Mouse (Mus musculus): ENCODE data around the gene Papln. TPM values are rescaled to one million over a fixed set of nuclear protein-coding genes. Genes with fewer than 3 reads are reported as not detected.

The Papln gene
- total and polyA plus RNA-seq, 3 experiments, result 4.9 to 8.7 (median 7.5) TPM

GRCm38 (mm10) chr12:83723037-83723436, 40.4 kb upstream of the Papln start:
- DNase-seq, result no peak
- H3K9ac ChIP-seq (ENCODE audit: low read depth, low read length), result no peak overlapping the region
- H3K27ac ChIP-seq, result no peak overlapping the region
- WGBS, result 91% methylated on average over 3 of the region's 3 CpGs
- peaks cover 8% of the 10 kb centered on the region; the same call in 1 of the 2 replicates for H3K36me3 ChIP-seq (ENCODE audit: control insufficient read depth, insufficient read depth, low read length)
- H3K79me2 ChIP-seq (replicated peaks; ENCODE audit: control insufficient read depth, insufficient read depth, low read length), result no peaks in the 10 kb centered on the region
- no peak overlapping the region for H3K4me3 ChIP-seq
- peaks cover 11% of the 10 kb centered on the region for H3K4me1 ChIP-seq (ENCODE audit: control insufficient read depth, insufficient read depth, low read length)
- intact Hi-C loops (cut with DNase I), result no loop called here
- TF ChIP-seq POLR2A (IDR thresholded peaks at IDR 0.05; ENCODE audit: insufficient read depth, low read depth, low read length) (no peak), CTCF (IDR thresholded peaks at IDR 0.05) (no peak), EP300 (IDR thresholded peaks at IDR 0.05; ENCODE audit: insufficient read depth, low read depth, low read length) (no peak)
- no peaks in the 10 kb centered on the region for H3K27me3 ChIP-seq (ENCODE audit: control insufficient read depth, insufficient read depth, low read length)

- Histone ChIP-seq H3K9ac (ENCODE audit: low read depth, low read length) (no peak overlapping the region), H3K36me3 (ENCODE audit: control insufficient read depth, insufficient read depth, low read length) (peaks cover 7% of the 10 kb centered on the region; the same call in 1 of the 2 replicates), H3K27ac (peak overlapping the region; percentile 78), H3K79me2 (replicated peaks; ENCODE audit: control insufficient read depth, insufficient read depth, low read length) (no peaks in the 10 kb centered on the region), H3K4me1 (ENCODE audit: control insufficient read depth, insufficient read depth, low read length) (peaks cover 6% of the 10 kb centered on the region), H3K4me3 (no peak overlapping the region), H3K27me3 (ENCODE audit: control insufficient read depth, insufficient read depth, low read length) (no peaks in the 10 kb centered on the region)
- DNase-seq, result no peak
- intact Hi-C loops (cut with DNase I), result loop anchor here (5.0 kb wide), 1 partner anchor 211 kb away; no protein-coding TSS in a partner anchor
- WGBS, result 61% methylated on average over 12 of the region's 12 CpGs
- TF ChIP-seq CTCF (IDR thresholded peaks at IDR 0.05) (no peak), POLR2A (IDR thresholded peaks at IDR 0.05; ENCODE audit: insufficient read depth, low read depth, low read length) (no peak), EP300 (IDR thresholded peaks at IDR 0.05; ENCODE audit: insufficient read depth, low read depth, low read length) (no peak)
Measured at GRCm38 (mm10) chr12:83726510-83727308, 36.7 kb upstream of the Papln start.

- no peaks in the 10 kb centered on the region for H3K27me3 ChIP-seq (ENCODE audit: control insufficient read depth, insufficient read depth, low read length)
- no peak overlapping the region for H3K27ac ChIP-seq
- intact Hi-C loops (cut with DNase I), result no loop called here
- 94% methylated on average over 5 of the region's 5 CpGs for WGBS
- TF ChIP-seq EP300 (IDR thresholded peaks at IDR 0.05; ENCODE audit: insufficient read depth, low read depth, low read length) (no peak), CTCF (IDR thresholded peaks at IDR 0.05) (no peak), POLR2A (IDR thresholded peaks at IDR 0.05; ENCODE audit: insufficient read depth, low read depth, low read length) (no peak)
- H3K36me3 ChIP-seq (ENCODE audit: control insufficient read depth, insufficient read depth, low read length), result peaks cover 11% of the 10 kb centered on the region
- no peaks in the 10 kb centered on the region for H3K79me2 ChIP-seq (replicated peaks; ENCODE audit: control insufficient read depth, insufficient read depth, low read length)
- H3K9ac ChIP-seq (ENCODE audit: low read depth, low read length), result no peak overlapping the region
- H3K4me1 ChIP-seq (ENCODE audit: control insufficient read depth, insufficient read depth, low read length), result peaks cover 17% of the 10 kb centered on the region
- H3K4me3 ChIP-seq, result no peak overlapping the region
- DNase-seq, result no peak
Measured at GRCm38 (mm10) chr12:83732225-83732624, 31.2 kb upstream of the Papln start.

DNA sequence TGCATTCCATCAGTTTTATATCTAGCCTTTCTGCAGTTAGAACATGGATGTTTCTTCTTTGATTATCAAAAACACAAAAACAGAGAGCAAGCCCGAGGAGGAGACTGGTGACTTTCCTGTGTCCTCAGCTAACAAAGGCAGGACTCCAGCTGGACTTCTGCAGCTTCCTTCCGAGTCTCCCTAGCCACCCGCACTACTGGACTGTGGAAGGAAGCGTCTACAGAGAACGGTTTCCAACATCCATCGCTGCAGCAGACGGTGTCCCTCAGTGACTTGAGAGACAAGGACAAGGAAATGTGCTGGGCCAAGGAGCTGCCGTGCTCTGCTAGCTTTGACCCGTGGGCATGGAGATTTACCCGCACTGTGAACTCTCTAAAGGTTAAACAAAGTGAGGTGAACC, 29.4 kb upstream of the Papln start:
- no peaks in the 10 kb centered on the region for H3K27me3 ChIP-seq (ENCODE audit: control insufficient read depth, insufficient read depth, low read length)
- H3K27ac ChIP-seq, result peak overlapping the region; percentile 65
- WGBS, result 34% methylated on average over 10 of the region's 10 CpGs
- no peak overlapping the region for H3K9ac ChIP-seq (ENCODE audit: low read depth, low read length)
- H3K79me2 ChIP-seq (replicated peaks; ENCODE audit: control insufficient read depth, insufficient read depth, low read length), result no peaks in the 10 kb centered on the region
- peak; percentile 53; the same call in 1 of the 2 replicates for TF ChIP-seq EP300 (IDR thresholded peaks at IDR 0.05; ENCODE audit: insufficient read depth, low read depth, low read length)
- peak; percentile 51; the same call in 1 of the 2 replicates for TF ChIP-seq POLR2A (IDR thresholded peaks at IDR 0.05; ENCODE audit: insufficient read depth, low read depth, low read length)
- TF ChIP-seq CTCF (IDR thresholded peaks at IDR 0.05), result no peak
- no peak overlapping the region for H3K4me3 ChIP-seq
- peaks cover 4% of the 10 kb centered on the region for H3K36me3 ChIP-seq (ENCODE audit: control insufficient read depth, insufficient read depth, low read length)
- intact Hi-C loops (cut with DNase I), result loop anchor here (2.0 kb wide), 1 partner anchor 37 kb away; no protein-coding TSS in a partner anchor
- peaks cover 16% of the 10 kb centered on the region for H3K4me1 ChIP-seq (ENCODE audit: control insufficient read depth, insufficient read depth, low read length)
- peak; percentile 37 to 39 for DNase-seq

DNA sequence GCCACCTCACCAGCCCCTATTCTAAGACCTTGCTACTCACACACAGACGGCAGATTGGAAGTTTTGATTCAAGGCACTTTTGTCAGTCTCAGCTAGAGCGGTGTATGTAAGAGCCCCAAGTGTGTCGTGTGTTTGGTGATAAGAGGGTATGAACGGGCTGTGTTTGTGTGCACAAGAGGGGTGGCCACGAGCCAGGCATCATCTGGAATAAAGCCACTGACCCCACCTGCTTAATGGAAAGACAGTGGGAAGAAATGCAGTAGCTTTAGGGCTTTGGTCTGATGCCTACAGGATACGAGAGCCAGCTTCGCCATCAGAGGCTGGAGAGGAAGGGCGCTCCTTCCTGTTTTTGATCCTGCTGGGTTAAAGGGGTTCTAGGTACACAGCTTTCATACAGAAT, 27.2 kb upstream of the Papln start:
- H3K36me3 ChIP-seq (ENCODE audit: control insufficient read depth, insufficient read depth, low read length), result peaks cover 4% of the 10 kb centered on the region
- no peaks in the 10 kb centered on the region for H3K79me2 ChIP-seq (replicated peaks; ENCODE audit: control insufficient read depth, insufficient read depth, low read length)
- no peak overlapping the region for H3K4me3 ChIP-seq
- peak overlapping the region; percentile 20 for H3K27ac ChIP-seq
- no peak for TF ChIP-seq POLR2A (IDR thresholded peaks at IDR 0.05; ENCODE audit: insufficient read depth, low read depth, low read length)
- TF ChIP-seq EP300 (IDR thresholded peaks at IDR 0.05; ENCODE audit: insufficient read depth, low read depth, low read length), result no peak
- no peak for TF ChIP-seq CTCF (IDR thresholded peaks at IDR 0.05)
- no peak for DNase-seq
- intact Hi-C loops (cut with DNase I), result no loop called here
- no peaks in the 10 kb centered on the region for H3K27me3 ChIP-seq (ENCODE audit: control insufficient read depth, insufficient read depth, low read length)
- no peak overlapping the region for H3K9ac ChIP-seq (ENCODE audit: low read depth, low read length)
- peaks cover 16% of the 10 kb centered on the region for H3K4me1 ChIP-seq (ENCODE audit: control insufficient read depth, insufficient read depth, low read length)
- WGBS, result 40% methylated on average over 8 of the region's 8 CpGs

GRCm38 (mm10) chr12:83738651-83739050, 24.8 kb upstream of the Papln start:
- Histone ChIP-seq H3K4me3 (no peak overlapping the region), H3K27ac (no peak overlapping the region), H3K4me1 (ENCODE audit: control insufficient read depth, insufficient read depth, low read length) (peaks cover 14% of the 10 kb centered on the region), H3K27me3 (ENCODE audit: control insufficient read depth, insufficient read depth, low read length) (no peaks in the 10 kb centered on the region), H3K79me2 (replicated peaks; ENCODE audit: control insufficient read depth, insufficient read depth, low read length) (no peaks in the 10 kb centered on the region), H3K9ac (ENCODE audit: low read depth, low read length) (no peak overlapping the region), H3K36me3 (ENCODE audit: control insufficient read depth, insufficient read depth, low read length) (peaks cover 4% of the 10 kb centered on the region)
- no peak for DNase-seq
- WGBS, result 85% methylated on average over 1 of the region's 1 CpGs
- no peak for TF ChIP-seq EP300 (IDR thresholded peaks at IDR 0.05; ENCODE audit: insufficient read depth, low read depth, low read length)
- TF ChIP-seq CTCF (IDR thresholded peaks at IDR 0.05), result no peak
- TF ChIP-seq POLR2A (IDR thresholded peaks at IDR 0.05; ENCODE audit: insufficient read depth, low read depth, low read length), result no peak
- intact Hi-C loops (cut with DNase I), result no loop called here

Data from heart, adult 2 months (tissue).